Mouse (Mus musculus) limb, embryonic 11.5 days (tissue): Measurements from ENCODE around the gene Sirt7. TPM values are rescaled to one million over a fixed set of nuclear protein-coding genes. Genes with fewer than 3 reads are reported as not detected.

Source experiments
- ATAC-seq: fragments of 200-750 bp; cut with Nextera tagmentation; 2 replicates; pipeline ENCODE4 v1.8.0; 2017; ENCODE audit warnings: low read depth; ENCODE audit not compliant: insufficient number of reproducible peaks, low FRiP score, low TSS enrichment
- DNase-seq: peaks from one replicate; pipeline ENCODE4 v3.0.0-alpha.2; 2015; ENCODE audit warnings: low spot score
- H3K27ac ChIP-seq: fragments of 300-500 bp; sonication (generic); replicated peaks from 2 replicates; pipeline ENCODE4 v1.5.1; 2014; ENCODE audit warnings: low read depth, mild to moderate bottlenecking, low read length
- H3K27me3 ChIP-seq: fragments of 300-500 bp; sonication (generic); 2 replicates; pipeline ENCODE4 v1.6.1; 2014; ENCODE audit warnings: mild to moderate bottlenecking, low read length, mixed read lengths; ENCODE audit not compliant: control insufficient read depth, insufficient read depth
- H3K36me3 ChIP-seq: fragments of 300-500 bp; sonication (generic); 2 replicates; pipeline ENCODE4 v1.6.1; 2014; ENCODE audit warnings: mild to moderate bottlenecking, low read length, moderate library complexity, mixed read lengths; ENCODE audit not compliant: control insufficient read depth, insufficient read depth
- H3K4me1 ChIP-seq: fragments of 300-500 bp; sonication (generic); 2 replicates; pipeline ENCODE4 v1.6.1; 2014; ENCODE audit warnings: low read length, mixed read lengths; ENCODE audit not compliant: control insufficient read depth, insufficient read depth
- H3K4me2 ChIP-seq: fragments of 300-500 bp; sonication (generic); 2 replicates; pipeline ENCODE4 v1.6.1; 2014; ENCODE audit warnings: low read depth, mild to moderate bottlenecking, moderate library complexity; ENCODE audit not compliant: severe bottlenecking
- H3K4me3 ChIP-seq: fragments of 300-500 bp; sonication (generic); 2 replicates; pipeline ENCODE4 v1.5.1; 2014; ENCODE audit warnings: low read depth, low read length
- H3K9ac ChIP-seq: fragments of 300-500 bp; sonication (generic); 2 replicates; pipeline ENCODE4 v1.6.1; 2014; ENCODE audit warnings: mild to moderate bottlenecking, low read length
- H3K9me3 ChIP-seq: fragments of 300-500 bp; sonication (generic); 2 replicates; pipeline ENCODE4 v1.6.1; 2016; ENCODE audit warnings: low read length; ENCODE audit not compliant: control insufficient read depth
- WGBS: fragments of 180-500 bp; shearing (Covaris S2); extraction: QIAGEN DNeasy Blood & Tissue Kit; methylation state at CpG from one replicate; pipeline ENCODE4 v1.1.7; 2014; 5-methylcytosine and 5-hydroxymethylcytosine counted together
- polyA plus RNA-seq: library from polyadenylated mRNA; unstranded; fragments of >200 nt; fragmentation: Nextera tagmentation; extraction: Ambion mirVana; gene quantifications from 2 replicates; pipeline ENCODE4 v1.2.1, GENCODE M21; 2014

Sirt7 gene
- polyA plus RNA-seq, 1 experiment from 2014 or later = 24.6 TPM

GRCm38 (mm10) chr11:120580190-120580589, 44.9 kb downstream of the Sirt7 start:
- peaks cover 2% of the 10 kb centered on the region; the same call in 1 of the 2 replicates for H3K9me3 ChIP-seq
- peak overlapping the region; percentile 96 for H3K9ac ChIP-seq
- no peak for DNase-seq
- H3K4me2 ChIP-seq = peak overlapping the region; percentile 96
- 67% methylated on average over 7 of the region's 7 CpGs for WGBS
- H3K27ac ChIP-seq = no peak overlapping the region
- no peaks in the 10 kb centered on the region for H3K27me3 ChIP-seq
- peaks cover 30% of the 10 kb centered on the region for H3K36me3 ChIP-seq
- H3K4me1 ChIP-seq = peaks cover 12% of the 10 kb centered on the region
- no peak for ATAC-seq
- peak overlapping the region; percentile 85 for H3K4me3 ChIP-seq

GRCm38 (mm10) chr11:120579316-120580107, 45.5 kb downstream of the Sirt7 start:
- Histone ChIP-seq H3K4me3 (peak overlapping the region; percentile 85), H3K27ac (no peak overlapping the region), H3K27me3 (no peaks in the 10 kb centered on the region), H3K9me3 (peaks cover 2% of the 10 kb centered on the region; the same call in 1 of the 2 replicates), H3K4me1 (peaks cover 12% of the 10 kb centered on the region), H3K36me3 (peaks cover 30% of the 10 kb centered on the region), H3K4me2 (peak overlapping the region; percentile 96), H3K9ac (peak overlapping the region; percentile 96; the same call in 1 of the 2 replicates)
- 64% methylated on average over 15 of the region's 15 CpGs for WGBS
- DNase-seq (peak; percentile 94), ATAC-seq (no peak; the same call in 1 of the 2 replicates)

GRCm38 (mm10) chr11:120578694-120579243, 46.3 kb downstream of the Sirt7 start:
- peaks cover 27% of the 10 kb centered on the region for H3K36me3 ChIP-seq
- ATAC-seq = no peak
- H3K27me3 ChIP-seq = no peaks in the 10 kb centered on the region
- WGBS = 71% methylated on average over 11 of the region's 11 CpGs
- no peaks in the 10 kb centered on the region; the same call in 1 of the 2 replicates for H3K9me3 ChIP-seq
- no peak overlapping the region for H3K27ac ChIP-seq
- 0 out of 2 replicates have a peak overlapping the region, but pooled peaks have one; percentile 96 for H3K4me2 ChIP-seq
- DNase-seq = no peak
- H3K4me1 ChIP-seq = peaks cover 12% of the 10 kb centered on the region
- H3K4me3 ChIP-seq = 0 out of 2 replicates have a peak overlapping the region, but pooled peaks have one; percentile 85
- no peak overlapping the region for H3K9ac ChIP-seq

GRCm38 (mm10) chr11:120578024-120578693, 46.9 kb downstream of the Sirt7 start:
- peaks cover 12% of the 10 kb centered on the region for H3K4me1 ChIP-seq
- no peak overlapping the region for H3K4me2 ChIP-seq
- H3K4me3 ChIP-seq = no peak overlapping the region
- 81% methylated on average over 10 of the region's 10 CpGs for WGBS
- no peaks in the 10 kb centered on the region for H3K27me3 ChIP-seq
- ATAC-seq (no peak), DNase-seq (no peak)
- peaks cover 26% of the 10 kb centered on the region for H3K36me3 ChIP-seq
- no peak overlapping the region for H3K9ac ChIP-seq
- H3K27ac ChIP-seq = no peak overlapping the region
- no peaks in the 10 kb centered on the region for H3K9me3 ChIP-seq

- ATAC-seq (no peak), DNase-seq (no peak)
- H3K4me2 ChIP-seq = no peak overlapping the region
- H3K27ac ChIP-seq = no peak overlapping the region
- H3K27me3 ChIP-seq = no peaks in the 10 kb centered on the region
- no peak overlapping the region for H3K4me3 ChIP-seq
- WGBS = 84% methylated on average over 7 of the region's 7 CpGs
- peaks cover 12% of the 10 kb centered on the region for H3K4me1 ChIP-seq
- no peak overlapping the region for H3K9ac ChIP-seq
- H3K9me3 ChIP-seq = no peaks in the 10 kb centered on the region
- H3K36me3 ChIP-seq = peaks cover 26% of the 10 kb centered on the region
These were observed 47.6 kb downstream of the Sirt7 start for GRCm38 (mm10) chr11:120577211-120578023.

GRCm38 (mm10) chr11:120576365-120576981, 48.6 kb downstream of the Sirt7 start:
- ATAC-seq (no peak), DNase-seq (no peak)
- Histone ChIP-seq H3K27me3 (no peaks in the 10 kb centered on the region), H3K9ac (no peak overlapping the region), H3K4me3 (no peak overlapping the region), H3K4me2 (no peak overlapping the region), H3K36me3 (peaks cover 26% of the 10 kb centered on the region), H3K27ac (no peak overlapping the region), H3K4me1 (peaks cover 12% of the 10 kb centered on the region), H3K9me3 (no peaks in the 10 kb centered on the region)
- WGBS = 87% methylated on average over 3 of the region's 3 CpGs

- no peak for DNase-seq
- H3K27ac ChIP-seq = no peak overlapping the region
- H3K4me2 ChIP-seq = no peak overlapping the region
- H3K9ac ChIP-seq = no peak overlapping the region
- H3K27me3 ChIP-seq = no peaks in the 10 kb centered on the region
- no peak for ATAC-seq
- no peak overlapping the region for H3K4me3 ChIP-seq
- H3K9me3 ChIP-seq = no peaks in the 10 kb centered on the region
- H3K36me3 ChIP-seq = peaks cover 31% of the 10 kb centered on the region
- peaks cover 16% of the 10 kb centered on the region for H3K4me1 ChIP-seq
These were observed 49.1 kb downstream of the Sirt7 start for GRCm38 (mm10) chr11:120575940-120576339.
